Mouse (Mus musculus) E14TG2a.4 (cell line): Measurements from ENCODE around the gene Trappc5.

Experiments
- H3K27me3 ChIP-seq: 2 replicates; pipeline ENCODE4 v1.6.1; 2014; ENCODE audit warnings: low read length, control low read depth; ENCODE audit not compliant: insufficient read depth
- H3K36me3 ChIP-seq: 2 replicates; pipeline ENCODE4 v1.6.1; 2014; ENCODE audit warnings: low read length, control low read depth; ENCODE audit not compliant: insufficient read depth
- H3K4me1 ChIP-seq: replicated peaks from 2 replicates; pipeline ENCODE4 v1.6.1; 2014; ENCODE audit warnings: low read depth, low read length, control low read depth
- H3K4me3 ChIP-seq: replicated peaks from 2 replicates; pipeline ENCODE4 v1.5.1; 2014; ENCODE audit warnings: mild to moderate bottlenecking, low read length
- H3K9me3 ChIP-seq: 2 replicates; pipeline ENCODE4 v1.6.1; 2014; ENCODE audit warnings: low read length, control low read depth
- CTCF ChIP-seq: conservative IDR thresholded peaks from 2 replicates; pipeline ENCODE4 v1.5.1; 2014; ENCODE audit warnings: low read length
- NANOG ChIP-seq: IDR thresholded peaks from 2 replicates; pipeline ENCODE4 v1.6.1; 2014; ENCODE audit warnings: borderline replicate concordance, low read length, mixed read lengths
- POU5F1 ChIP-seq: IDR thresholded peaks from 2 replicates; pipeline ENCODE4 v1.6.1; 2014; ENCODE audit warnings: low read length, borderline replicate concordance

Gene Trappc5

GRCm38 (mm10) chr8:3676131-3676992 lies at the start of gene Trappc5:
TSS of gene Trappc5 (plus strand) at chr8:3676299.
- no peaks in the 10 kb centered on the region for H3K9me3 ChIP-seq
- no peak for TF ChIP-seq POU5F1
- no peak for TF ChIP-seq NANOG
- no peak for TF ChIP-seq CTCF
- H3K36me3 ChIP-seq = peaks cover 25% of the 10 kb centered on the region
- H3K27me3 ChIP-seq = peaks cover 4% of the 10 kb centered on the region; the same call in 1 of the 2 replicates
- peaks cover 53% of the 10 kb centered on the region for H3K4me1 ChIP-seq
- H3K4me3 ChIP-seq = peak within 1 kb of the TSS; percentile 91

GRCm38 (mm10) chr8:3626971-3627370 lies 49.1 kb upstream of the Trappc5 start:
- TF ChIP-seq NANOG = no peak
- no peak for TF ChIP-seq CTCF
- no peak for TF ChIP-seq POU5F1
- Histone ChIP-seq H3K4me1 (peaks cover 23% of the 10 kb centered on the region), H3K27me3 (peaks cover 20% of the 10 kb centered on the region), H3K36me3 (peaks cover 20% of the 10 kb centered on the region), H3K9me3 (no peaks in the 10 kb centered on the region), H3K4me3 (no peak overlapping the region)

- Histone ChIP-seq H3K4me1 (peaks cover 21% of the 10 kb centered on the region), H3K27me3 (peaks cover 20% of the 10 kb centered on the region)
- TF ChIP-seq POU5F1 (no peak), CTCF (peak; percentile 57)
Measured at GRCm38 (mm10) chr8:3628014-3628413, 48.1 kb upstream of the Trappc5 start.

GRCm38 (mm10) chr8:3630647-3631477 lies 45.2 kb upstream of the Trappc5 start, which contains the start of gene Stxbp2:
TSS of gene Stxbp2 (plus strand) at chr8:3630955.
- Histone ChIP-seq H3K27me3 (peaks cover 20% of the 10 kb centered on the region), H3K36me3 (peaks cover 35% of the 10 kb centered on the region), H3K4me1 (peaks cover 21% of the 10 kb centered on the region), H3K4me3 (peak within 1 kb of the TSS; percentile 89), H3K9me3 (no peaks in the 10 kb centered on the region)
- TF ChIP-seq POU5F1 (no peak), NANOG (no peak), CTCF (no peak)

More at GRCm38 (mm10) chr8:3628014-3628413, 48.1 kb upstream of the Trappc5 start:
- H3K4me3 ChIP-seq = no peak overlapping the region
- H3K9me3 ChIP-seq = no peaks in the 10 kb centered on the region
- peaks cover 20% of the 10 kb centered on the region for H3K36me3 ChIP-seq

GRCm38 (mm10) chr8:3631478-3631875 lies 44.6 kb upstream of the Trappc5 start:
- TF ChIP-seq POU5F1 (no peak), CTCF (no peak), NANOG (no peak)
- H3K27me3 ChIP-seq = peaks cover 20% of the 10 kb centered on the region
- H3K4me1 ChIP-seq = peaks cover 21% of the 10 kb centered on the region
- H3K9me3 ChIP-seq = no peaks in the 10 kb centered on the region
- H3K36me3 ChIP-seq = peaks cover 41% of the 10 kb centered on the region
- peak overlapping the region; percentile 89 for H3K4me3 ChIP-seq

GRCm38 (mm10) chr8:3645804-3646203 lies 30.3 kb upstream of the Trappc5 start:
- H3K27me3 ChIP-seq = no peaks in the 10 kb centered on the region

GRCm38 (mm10) chr8:3646824-3647531 lies 29.1 kb upstream of the Trappc5 start:
- H3K4me1 ChIP-seq = peaks cover 51% of the 10 kb centered on the region
- H3K9me3 ChIP-seq = no peaks in the 10 kb centered on the region
- no peak for TF ChIP-seq NANOG
- TF ChIP-seq CTCF = no peak
- no peak for TF ChIP-seq POU5F1
- no peaks in the 10 kb centered on the region for H3K27me3 ChIP-seq
- no peak overlapping the region for H3K4me3 ChIP-seq
- H3K36me3 ChIP-seq = peaks cover 11% of the 10 kb centered on the region

More at GRCm38 (mm10) chr8:3645804-3646203, 30.3 kb upstream of the Trappc5 start:
- peak overlapping the region; percentile 41 for H3K4me3 ChIP-seq
- H3K9me3 ChIP-seq = no peaks in the 10 kb centered on the region
- H3K4me1 ChIP-seq = peaks cover 51% of the 10 kb centered on the region
- H3K36me3 ChIP-seq = peaks cover 23% of the 10 kb centered on the region
- TF ChIP-seq POU5F1 = no peak

- H3K27me3 ChIP-seq = no peaks in the 10 kb centered on the region
- peaks cover 51% of the 10 kb centered on the region for H3K4me1 ChIP-seq
- peaks cover 6% of the 10 kb centered on the region for H3K36me3 ChIP-seq
- no peak for TF ChIP-seq CTCF
- TF ChIP-seq NANOG = no peak
- TF ChIP-seq POU5F1 = no peak
- H3K9me3 ChIP-seq = no peaks in the 10 kb centered on the region
- H3K4me3 ChIP-seq = no peak overlapping the region
Measured at GRCm38 (mm10) chr8:3647561-3647960, 28.5 kb upstream of the Trappc5 start.
